Mouse (Mus musculus) urinary bladder, postnatal 25 days (tissue): ENCODE data around the gene Actn1.

ENCODE experiments used
- DNase-seq: peaks from one replicate; pipeline ENCODE4 v3.0.0; 2022; ENCODE audit warnings: low spot score

The Actn1 gene

GRCm38 (mm10) chr12:80135173-80135572, 125.0 kb downstream of the Actn1 start:
- DNase-seq, result no peak

GRCm38 (mm10) chr12:80133011-80133545, 127.1 kb downstream of the Actn1 start:
- no peak for DNase-seq

- DNase-seq, result peak; percentile 80
These were observed 127.7 kb downstream of the Actn1 start for GRCm38 (mm10) chr12:80132250-80133003.

GRCm38 (mm10) chr12:80131359-80132249, 128.6 kb downstream of the Actn1 start:
- DNase-seq, result no peak

- no peak for DNase-seq
These were observed 129.4 kb downstream of the Actn1 start for GRCm38 (mm10) chr12:80130558-80131358.

GRCm38 (mm10) chr12:80129531-80129930, 130.6 kb downstream of the Actn1 start:
- DNase-seq, result no peak

- no peak for DNase-seq
These were observed 132.9 kb downstream of the Actn1 start for GRCm38 (mm10) chr12:80127191-80127762.

- DNase-seq, result no peak
These were observed 134.9 kb downstream of the Actn1 start for GRCm38 (mm10) chr12:80125316-80125715.

GRCm38 (mm10) chr12:80124756-80125155, 135.4 kb downstream of the Actn1 start:
- no peak for DNase-seq

GRCm38 (mm10) chr12:80124211-80124610, 136.0 kb downstream of the Actn1 start:
- no peak for DNase-seq

GRCm38 (mm10) chr12:80123227-80123803, 136.9 kb downstream of the Actn1 start:
- DNase-seq, result no peak

GRCm38 (mm10) chr12:80121438-80121837, 138.7 kb downstream of the Actn1 start:
- no peak for DNase-seq

GRCm38 (mm10) chr12:80118588-80118987, 141.6 kb downstream of the Actn1 start:
- no peak for DNase-seq
